Mouse (Mus musculus) c-Kit-positive CD71-positive TER-119-negative erythroid progenitor cells, embryonic 14.5 days (primary cell): ENCODE results near the gene Usp13.
A peak's percentile ranks its signal among the peaks of the same experiment; 100 is the strongest.

Experiments
- DNase-seq: peaks from one replicate; pipeline ENCODE4 v3.0.0-alpha.2; 2013; ENCODE audit warnings: low read depth

The Usp13 gene

GRCm38 (mm10) chr3:32939802-32940501 is 122.6 kb downstream of the Usp13 start:
- DNase-seq: no peak

GRCm38 (mm10) chr3:32947486-32947885 is 130.1 kb downstream of the Usp13 start:
- DNase-seq: no peak

GRCm38 (mm10) chr3:32951382-32951781 is 134.0 kb downstream of the Usp13 start:
- DNase-seq: no peak

- DNase-seq: no peak
Measured at GRCm38 (mm10) chr3:32961494-32961893, 144.1 kb downstream of the Usp13 start.

- DNase-seq: peak; percentile 2
Measured at GRCm38 (mm10) chr3:32965528-32965927, 148.2 kb downstream of the Usp13 start.

- no peak for DNase-seq
Measured at GRCm38 (mm10) chr3:32968671-32969425, 151.5 kb downstream of the Usp13 start.

- no peak for DNase-seq
Measured at GRCm38 (mm10) chr3:32970257-32970656, 152.9 kb downstream of the Usp13 start.

- no peak for DNase-seq
Measured at GRCm38 (mm10) chr3:32979238-32979637, 161.9 kb downstream of the Usp13 start.

- no peak for DNase-seq
Measured at GRCm38 (mm10) chr3:32979981-32980380, 162.6 kb downstream of the Usp13 start.

GRCm38 (mm10) chr3:32985141-32985540 is 167.8 kb downstream of the Usp13 start:
- DNase-seq: no peak
